Mouse (Mus musculus) CH12.LX (cell line): ENCODE results near the gene Ubxn10.

Experiments
- CHD2 ChIP-seq: IDR thresholded peaks from 2 replicates; pipeline ENCODE4 v1.6.1; 2011; ENCODE audit warnings: low read length, improper control_type of control experiment
- CTCF ChIP-seq, 2 experiments: IDR thresholded peaks in 1 of 2; conservative IDR thresholded peaks in 1 of 2; 2 replicates each; pipeline ENCODE4 v1.5.1; 2011 to 2012; ENCODE audit warnings: low read depth in 2 of 2, low read length in 2 of 2, improper control_type of control experiment in 1 of 2, inconsistent platforms in 1 of 2, mild to moderate bottlenecking in 1 of 2, moderate library complexity in 1 of 2
- HCFC1 ChIP-seq: IDR thresholded peaks from 2 replicates; pipeline ENCODE4 v1.6.1; 2012; ENCODE audit warnings: low read depth, mild to moderate bottlenecking, inconsistent platforms, low read length, improper control_type of control experiment
- JUN ChIP-seq: IDR thresholded peaks from 2 replicates; pipeline ENCODE4 v1.6.1; 2011; ENCODE audit warnings: low read depth, mild to moderate bottlenecking, low read length, improper control_type of control experiment, moderate library complexity; ENCODE audit not compliant: insufficient read depth
- KAT2A ChIP-seq: IDR thresholded peaks from 2 replicates; pipeline ENCODE4 v1.6.1; 2012; ENCODE audit warnings: low read length, improper control_type of control experiment, inconsistent platforms; ENCODE audit not compliant: insufficient replicate concordance
- MAFK ChIP-seq: IDR thresholded peaks from 2 replicates; pipeline ENCODE4 v1.6.1; 2011; ENCODE audit warnings: low read length, improper control_type of control experiment; ENCODE audit not compliant: insufficient replicate concordance
- MEF2A ChIP-seq: IDR thresholded peaks from 2 replicates; pipeline ENCODE4 v1.6.1; 2014; ENCODE audit warnings: low read depth, mild to moderate bottlenecking, inconsistent platforms, low read length, improper control_type of control experiment, borderline replicate concordance
- MYC ChIP-seq: IDR thresholded peaks from 2 replicates; pipeline ENCODE4 v1.6.1; 2011; ENCODE audit warnings: low read depth, mild to moderate bottlenecking, improper control_type of control experiment, low read length
- POLR2A ChIP-seq: IDR thresholded peaks from 2 replicates; pipeline ENCODE4 v1.6.1; 2011; ENCODE audit warnings: low read depth, mild to moderate bottlenecking, improper control_type of control experiment, low read length
- ZC3H11A ChIP-seq: IDR thresholded peaks from 2 replicates; pipeline ENCODE4 v1.6.1; 2012; ENCODE audit warnings: low read depth, mild to moderate bottlenecking, inconsistent platforms, low read length, improper control_type of control experiment
- ZNF384 ChIP-seq: IDR thresholded peaks from 2 replicates; pipeline ENCODE4 v1.6.1; 2012; ENCODE audit warnings: low read depth, low read length, improper control_type of control experiment, inconsistent platforms

DNA sequence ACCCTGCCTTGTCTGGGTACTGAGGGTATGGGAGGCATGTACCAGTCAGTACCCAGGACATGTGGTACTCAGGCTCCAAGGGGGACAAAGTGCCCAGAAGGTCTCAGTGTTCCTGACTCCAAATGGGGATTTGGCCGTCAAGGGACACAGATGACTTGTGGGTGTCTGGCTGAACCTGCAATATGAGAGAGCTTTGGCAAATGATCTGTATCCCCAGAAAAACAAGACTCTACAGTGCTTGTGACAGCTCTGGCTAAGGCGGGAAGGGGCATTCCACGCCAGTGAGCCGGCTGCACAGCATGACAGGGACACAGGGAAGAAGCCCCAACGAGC, 17.7 kb downstream of the Ubxn10 start:
- TF ChIP-seq CTCF (conservative IDR thresholded peaks at IDR 0.05 in 1 of 2, IDR thresholded peaks at IDR 0.05 in 1 of 2; ENCODE audit: low read depth in 2 of 2, low read length in 2 of 2) (no peak), POLR2A (no peak), MAFK (no peak), MEF2A (no peak), JUN (no peak), MYC (no peak), ZNF384 (no peak), CHD2 (no peak), HCFC1 (no peak), KAT2A (no peak), ZC3H11A (no peak)
